Mouse (Mus musculus): ENCODE results near the gene Hdac5.

DNA sequence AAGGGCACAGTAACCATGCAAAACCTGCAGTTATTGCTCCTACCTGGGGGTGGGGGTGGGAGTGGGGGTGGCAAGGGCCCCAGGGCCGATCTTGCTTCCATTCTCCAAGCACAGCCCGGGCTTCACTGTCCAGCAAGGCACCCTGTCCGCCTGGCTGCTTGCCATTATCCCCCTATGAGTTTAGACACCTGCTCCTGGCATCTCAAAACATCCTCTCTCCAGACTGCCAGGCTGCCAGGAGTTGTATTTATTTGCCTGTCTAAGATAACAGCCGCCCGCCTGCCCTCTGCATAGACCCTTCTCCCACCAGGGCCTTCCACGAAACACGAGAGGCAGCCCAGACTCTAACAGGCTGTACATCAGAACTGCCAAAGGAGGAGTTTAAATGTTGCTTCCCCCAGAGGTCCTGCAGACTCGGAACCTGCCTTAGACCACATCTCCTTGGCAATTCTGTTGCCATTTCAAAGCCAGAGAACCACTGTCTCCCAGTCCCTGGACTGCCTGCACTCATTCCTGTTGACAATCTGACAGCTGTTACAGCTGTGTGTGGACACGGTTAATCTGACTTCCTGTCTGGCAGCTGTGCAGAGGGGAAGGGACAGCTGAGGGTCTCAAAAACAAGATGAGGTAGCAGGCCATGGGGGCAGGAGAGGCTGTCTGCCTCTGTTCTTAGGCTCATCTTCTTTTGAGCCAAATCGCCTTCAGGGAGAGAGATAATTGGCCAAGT lies 15.4 kb downstream of the Hdac5 start:
- TF ChIP-seq CTCF (IDR thresholded peaks at IDR 0.05; ENCODE audit: low read depth): no peak
- no peak for TF ChIP-seq EP300 (IDR thresholded peaks at IDR 0.05; ENCODE audit: low read depth)
